Mouse (Mus musculus) embryonic facial prominence, embryonic 11.5 days (tissue): Measurements from ENCODE around the gene Zfp507. TPM values are rescaled to one million over a fixed set of nuclear protein-coding genes. Genes with fewer than 3 reads are reported as not detected.

Experiments
- ATAC-seq: fragments of 200-750 bp; cut with Nextera tagmentation; replicated peaks from 2 replicates; pipeline ENCODE4 v1.8.0; 2017; ENCODE audit warnings: low read depth; ENCODE audit not compliant: insufficient number of reproducible peaks, low FRiP score, low TSS enrichment
- DNase-seq: peaks from one replicate; pipeline ENCODE4 v3.0.0-alpha.2; 2015; ENCODE audit warnings: low spot score
- H3K27ac ChIP-seq: fragments of 300-500 bp; sonication (generic); replicated peaks from 2 replicates; pipeline ENCODE4 v1.5.1; 2014; ENCODE audit warnings: mild to moderate bottlenecking, low read depth, low read length, control low read depth
- H3K27me3 ChIP-seq: fragments of 300-500 bp; sonication (generic); 2 replicates; pipeline ENCODE4 v1.6.1; 2014; ENCODE audit warnings: mild to moderate bottlenecking, low read length, moderate library complexity, mixed read lengths; ENCODE audit not compliant: control insufficient read depth, insufficient read depth
- H3K36me3 ChIP-seq: fragments of 300-500 bp; sonication (generic); replicated peaks from 2 replicates; pipeline ENCODE4 v1.6.1; 2014; ENCODE audit warnings: low read depth, mild to moderate bottlenecking, low read length, moderate library complexity, mixed read lengths; ENCODE audit not compliant: control insufficient read depth, insufficient read depth
- H3K4me1 ChIP-seq: fragments of 300-500 bp; sonication (generic); 2 replicates; pipeline ENCODE4 v1.6.1; 2014; ENCODE audit warnings: low read length, mixed read lengths; ENCODE audit not compliant: control insufficient read depth, insufficient read depth
- H3K4me2 ChIP-seq: fragments of 300-500 bp; sonication (generic); 2 replicates; pipeline ENCODE4 v1.6.1; 2014; ENCODE audit warnings: low read depth, mild to moderate bottlenecking, control low read depth, low read length, moderate library complexity
- H3K4me3 ChIP-seq: fragments of 300-500 bp; sonication (generic); 2 replicates; pipeline ENCODE4 v1.5.1; 2014; ENCODE audit warnings: low read depth, low read length, control low read depth
- H3K9ac ChIP-seq: fragments of 300-500 bp; sonication (generic); replicated peaks from 2 replicates; pipeline ENCODE4 v1.6.1; 2014; ENCODE audit warnings: mild to moderate bottlenecking, control low read depth, low read length
- H3K9me3 ChIP-seq: fragments of 300-500 bp; sonication (generic); replicated peaks from 2 replicates; pipeline ENCODE4 v1.6.1; 2016; ENCODE audit warnings: mild to moderate bottlenecking, low read length, inconsistent platforms, mixed read lengths; ENCODE audit not compliant: control insufficient read depth
- WGBS: fragments of 180-500 bp; shearing (Covaris S2); extraction: QIAGEN DNeasy Blood & Tissue Kit; methylation state at CpG from one replicate; pipeline ENCODE4 v1.1.7; 2014; 5-methylcytosine and 5-hydroxymethylcytosine counted together
- polyA plus RNA-seq: library from polyadenylated mRNA; unstranded; fragments of >200 nt; fragmentation: Nextera tagmentation; extraction: Ambion mirVana; gene quantifications from 2 replicates; pipeline ENCODE4 v1.2.1, GENCODE M21; 2014

The Zfp507 gene
- polyA plus RNA-seq, 1 experiment from 2014 or later = 15.4 TPM

DNA sequence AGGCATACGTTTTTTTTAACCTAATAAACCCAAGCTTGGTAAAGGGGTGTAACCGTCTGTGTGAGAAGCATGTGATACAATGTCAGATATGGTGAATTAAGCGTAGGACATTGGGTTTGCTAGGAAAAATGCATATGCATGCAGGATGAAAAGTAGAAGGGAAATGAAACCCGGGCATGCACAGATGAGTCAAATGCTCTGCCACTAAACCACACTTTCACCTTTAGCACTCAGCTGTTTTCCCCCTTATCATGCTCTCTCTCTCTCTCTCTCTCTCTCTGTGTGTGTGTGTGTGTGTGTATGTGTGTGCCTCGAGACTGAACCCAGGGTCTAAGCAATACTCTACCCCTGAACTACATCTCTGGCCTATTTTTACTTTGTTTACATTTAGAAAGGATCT, 60.5 kb downstream of the Zfp507 start:
- Histone ChIP-seq H3K4me2 (no peak overlapping the region), H3K27ac (no peak overlapping the region), H3K9me3 (no peaks in the 10 kb centered on the region), H3K9ac (no peak overlapping the region), H3K27me3 (no peaks in the 10 kb centered on the region), H3K4me1 (no peaks in the 10 kb centered on the region), H3K4me3 (no peak overlapping the region), H3K36me3 (peaks cover 3% of the 10 kb centered on the region; the same call in 1 of the 2 replicates)
- WGBS = 87% methylated on average over 5 of the region's 5 CpGs
- ATAC-seq = no peak
- no peak for DNase-seq

DNA sequence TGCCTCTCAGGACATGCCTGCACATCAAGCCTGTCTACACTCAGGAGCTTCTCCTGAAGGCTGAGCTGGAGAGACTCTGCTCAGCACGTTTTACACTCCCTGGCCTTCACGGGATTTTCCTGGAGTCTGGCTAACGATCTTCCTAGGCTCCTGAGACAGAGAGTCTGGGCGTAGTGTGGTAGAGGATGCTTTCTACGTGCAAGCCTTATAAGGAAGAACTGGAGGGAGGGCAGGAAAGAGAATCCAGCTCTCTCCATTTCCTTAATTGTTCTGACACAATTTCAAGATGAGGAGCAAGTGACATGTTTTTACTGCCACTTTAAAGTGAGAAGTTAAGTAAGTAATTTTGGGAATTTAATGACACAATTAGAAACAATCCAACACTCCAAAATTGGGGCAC, 60.9 kb downstream of the Zfp507 start:
- H3K36me3 ChIP-seq = peaks cover 3% of the 10 kb centered on the region; the same call in 1 of the 2 replicates
- 79% methylated on average over 5 of the region's 5 CpGs for WGBS

DNA sequence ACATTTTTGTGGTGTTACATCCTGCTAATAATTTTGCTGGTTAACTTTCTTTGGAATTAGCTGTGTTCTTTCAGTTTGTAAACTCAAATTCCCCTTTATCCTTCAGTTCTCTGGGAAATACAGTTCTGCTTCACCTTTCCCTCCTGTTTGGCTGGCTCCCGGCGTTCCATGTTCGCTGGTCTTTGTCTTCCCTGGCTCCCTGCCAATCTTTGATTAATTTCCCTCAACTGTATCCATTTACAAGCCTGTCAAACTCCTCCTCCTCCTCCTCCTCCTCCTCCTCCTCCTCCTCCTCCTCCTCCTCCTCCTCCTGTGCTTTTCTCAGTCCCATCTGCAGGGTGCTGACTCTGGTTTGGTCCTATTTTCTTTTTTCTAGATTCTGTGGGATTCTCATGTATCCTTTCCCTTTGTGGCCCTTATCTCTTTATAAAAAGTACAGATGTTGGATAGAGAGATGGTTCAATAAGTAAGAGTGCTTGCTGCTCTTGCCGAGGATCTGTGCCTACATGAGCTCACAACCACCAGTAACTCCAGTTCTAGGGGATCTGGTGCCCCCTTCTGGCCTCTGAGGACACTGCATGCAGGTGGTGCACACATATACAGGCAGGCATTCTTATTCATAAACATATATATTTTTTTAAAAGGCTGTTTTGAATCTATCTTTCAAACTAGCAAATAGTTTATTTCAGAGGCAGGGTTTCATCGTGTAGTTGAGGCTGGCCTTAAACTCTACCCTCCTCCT, 62.1 kb downstream of the Zfp507 start:
- Histone ChIP-seq H3K4me3 (no peak overlapping the region), H3K27me3 (no peaks in the 10 kb centered on the region), H3K36me3 (peaks cover 3% of the 10 kb centered on the region), H3K4me1 (no peaks in the 10 kb centered on the region), H3K4me2 (no peak overlapping the region), H3K9me3 (no peaks in the 10 kb centered on the region), H3K9ac (no peak overlapping the region), H3K27ac (no peak overlapping the region)
- ATAC-seq (no peak), DNase-seq (peak; percentile 53)
- 83% methylated on average over 5 of the region's 5 CpGs for WGBS

More for the DNA sequence above, 60.9 kb downstream of the Zfp507 start:
- Histone ChIP-seq H3K27ac (no peak overlapping the region), H3K9me3 (no peaks in the 10 kb centered on the region), H3K4me1 (no peaks in the 10 kb centered on the region), H3K27me3 (no peaks in the 10 kb centered on the region), H3K4me3 (no peak overlapping the region), H3K9ac (no peak overlapping the region), H3K4me2 (no peak overlapping the region)
- ATAC-seq (no peak), DNase-seq (no peak)

DNA sequence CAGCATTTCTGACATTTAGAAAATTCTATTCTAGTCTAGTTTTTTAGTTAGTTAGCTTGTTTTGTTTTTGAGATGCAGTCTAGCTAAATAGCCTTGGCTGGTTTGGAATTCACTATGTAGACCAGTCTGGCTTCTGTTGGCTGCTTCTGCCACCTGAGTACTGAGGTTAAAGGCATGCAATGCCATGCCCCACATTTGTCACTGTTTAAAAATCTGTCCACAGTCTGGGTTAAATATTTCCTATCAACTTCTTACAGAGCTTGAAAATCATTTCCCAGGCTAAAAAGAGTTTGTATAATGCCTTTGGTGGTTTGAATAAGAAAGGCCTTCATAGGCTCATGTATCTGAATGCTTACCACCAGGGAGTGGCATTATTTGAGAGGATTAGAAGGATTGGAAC, 63.9 kb downstream of the Zfp507 start:
- ATAC-seq (no peak), DNase-seq (no peak)
- Histone ChIP-seq H3K4me2 (no peak overlapping the region), H3K4me1 (no peaks in the 10 kb centered on the region), H3K27me3 (no peaks in the 10 kb centered on the region), H3K27ac (no peak overlapping the region), H3K36me3 (peaks cover 3% of the 10 kb centered on the region), H3K9me3 (no peaks in the 10 kb centered on the region), H3K9ac (no peak overlapping the region), H3K4me3 (no peak overlapping the region)

DNA sequence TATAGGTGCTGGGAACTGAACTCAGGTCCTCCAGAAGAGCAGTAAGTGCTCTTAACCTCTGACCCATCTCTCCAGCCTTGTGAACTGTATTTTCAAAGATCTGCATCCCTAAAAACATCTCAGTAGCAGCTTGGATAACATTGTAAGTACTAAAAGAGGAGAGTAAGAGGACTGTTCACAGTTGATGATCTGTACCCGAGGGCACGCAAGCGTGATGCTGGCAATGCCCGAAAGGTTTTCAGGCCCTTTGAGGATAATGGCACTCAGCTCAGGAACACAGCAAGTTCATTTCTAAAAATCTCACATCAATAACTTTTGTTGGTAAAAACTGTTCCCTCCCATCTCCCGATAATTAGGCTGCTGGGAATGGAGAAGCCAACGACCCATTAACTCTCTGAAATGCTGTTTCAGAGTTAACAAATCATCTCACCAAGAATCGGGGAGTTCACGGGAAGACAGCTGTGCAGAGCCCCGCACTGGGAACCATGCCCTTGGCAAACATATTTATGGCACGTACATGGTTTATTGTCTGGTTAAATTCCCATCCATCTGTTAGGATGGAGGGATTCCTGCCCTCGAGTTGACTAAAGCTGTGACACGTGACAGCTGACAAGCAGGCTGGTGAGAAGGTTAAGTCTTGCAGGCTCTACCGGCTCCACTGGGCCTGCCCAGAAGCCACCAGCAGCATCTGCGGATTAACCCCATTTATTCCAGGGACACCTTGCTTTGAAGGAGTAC, 69.3 kb downstream of the Zfp507 start:
- no peak overlapping the region for H3K27ac ChIP-seq
- H3K4me2 ChIP-seq = no peak overlapping the region
- H3K36me3 ChIP-seq = no peaks in the 10 kb centered on the region; the same call in 1 of the 2 replicates
- H3K4me3 ChIP-seq = no peak overlapping the region
- no peaks in the 10 kb centered on the region for H3K27me3 ChIP-seq
- DNase-seq (no peak), ATAC-seq (no peak)
- H3K9ac ChIP-seq = no peak overlapping the region
- H3K4me1 ChIP-seq = no peaks in the 10 kb centered on the region
- no peaks in the 10 kb centered on the region for H3K9me3 ChIP-seq
- 83% methylated on average over 14 of the region's 14 CpGs for WGBS

DNA sequence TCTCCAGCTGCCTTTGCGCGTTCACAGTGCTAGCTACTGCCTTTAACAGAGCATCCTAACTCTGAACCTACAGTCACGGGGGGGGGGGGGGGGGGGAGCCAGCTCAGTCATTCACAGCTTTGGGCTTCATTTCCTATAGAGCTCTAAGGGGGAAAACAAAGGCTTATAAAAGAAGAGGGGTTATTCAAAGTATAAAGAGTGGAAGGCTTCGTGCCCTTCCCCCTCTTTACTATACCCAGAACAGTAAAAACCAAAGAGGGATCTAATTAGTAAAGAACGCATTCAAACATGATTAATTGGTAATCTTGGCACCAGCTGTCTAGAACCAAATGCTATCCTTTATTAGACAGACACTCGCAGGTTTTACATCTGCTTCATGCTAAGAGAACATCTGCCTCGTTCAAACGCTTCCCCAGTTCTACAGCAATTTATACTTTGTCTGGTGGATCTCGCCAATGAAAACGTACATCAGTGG, 70.2 kb downstream of the Zfp507 start:
- no peak for ATAC-seq
- 87% methylated on average over 10 of the region's 10 CpGs for whole genome bisulfite sequencing

DNA sequence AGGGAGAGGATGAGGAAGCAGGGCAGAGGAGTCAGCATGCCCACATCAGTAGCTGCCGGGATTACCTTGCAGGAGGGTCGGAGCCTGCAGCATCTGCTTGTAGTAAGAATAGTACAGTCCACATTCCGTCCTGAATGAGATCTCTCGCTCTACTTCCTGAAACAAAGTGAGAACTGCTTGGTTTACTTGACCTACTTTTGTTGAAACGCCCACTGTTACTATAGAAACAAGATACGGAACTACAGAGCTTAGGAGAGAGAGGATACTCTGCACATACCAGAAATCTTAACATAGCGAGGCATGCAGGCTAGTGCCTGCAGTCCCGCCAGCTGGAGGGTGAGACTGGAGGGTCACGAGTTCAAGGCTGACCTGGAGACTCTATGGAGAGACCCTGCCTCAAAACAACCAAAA, 73.2 kb downstream of the Zfp507 start:
- no peak for ATAC-seq
- Histone ChIP-seq H3K27me3 (no peaks in the 10 kb centered on the region), H3K4me2 (no peak overlapping the region), H3K9ac (no peak overlapping the region), H3K36me3 (no peaks in the 10 kb centered on the region), H3K4me3 (no peak overlapping the region), H3K27ac (no peak overlapping the region), H3K4me1 (no peaks in the 10 kb centered on the region), H3K9me3 (no peaks in the 10 kb centered on the region)
- WGBS = 90% methylated on average over 9 of the region's 9 CpGs
- DNase-seq = no peak

More for the DNA sequence above, 70.2 kb downstream of the Zfp507 start:
- Histone ChIP-seq H3K9me3 (no peaks in the 10 kb centered on the region), H3K36me3 (no peaks in the 10 kb centered on the region; the same call in 1 of the 2 replicates), H3K27me3 (no peaks in the 10 kb centered on the region), H3K9ac (no peak overlapping the region), H3K4me2 (no peak overlapping the region), H3K4me1 (no peaks in the 10 kb centered on the region), H3K4me3 (no peak overlapping the region), H3K27ac (no peak overlapping the region)
- DNase-seq = no peak

DNA sequence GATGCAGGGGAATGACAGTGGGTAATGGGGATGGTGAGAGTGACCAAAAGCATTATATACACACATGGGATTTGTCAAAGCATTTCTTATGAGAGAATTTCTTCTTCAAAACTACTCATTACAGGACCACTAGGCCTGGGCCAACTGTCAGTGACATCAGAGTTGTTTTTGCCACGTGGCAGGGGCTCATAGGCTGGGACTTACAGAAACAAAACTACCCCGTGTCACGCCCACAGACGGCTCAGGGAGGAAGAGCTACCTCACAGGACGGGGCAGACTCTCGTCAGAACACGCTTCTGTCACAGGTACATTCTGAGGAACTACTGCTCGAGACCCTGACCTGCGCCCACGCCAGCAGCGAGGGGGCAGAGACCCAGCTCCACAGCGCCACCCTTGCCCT, 74.4 kb downstream of the Zfp507 start:
- Histone ChIP-seq H3K4me1 (no peaks in the 10 kb centered on the region), H3K4me3 (no peak overlapping the region), H3K27me3 (no peaks in the 10 kb centered on the region), H3K36me3 (no peaks in the 10 kb centered on the region), H3K27ac (no peak overlapping the region), H3K4me2 (no peak overlapping the region), H3K9me3 (no peaks in the 10 kb centered on the region), H3K9ac (no peak overlapping the region)
- ATAC-seq = no peak
- DNase-seq = no peak
- 94% methylated on average over 12 of the region's 12 CpGs for whole genome bisulfite sequencing
